ENCODE assay signal across 10 mouse cellular contexts in the genomic region with DNA sequence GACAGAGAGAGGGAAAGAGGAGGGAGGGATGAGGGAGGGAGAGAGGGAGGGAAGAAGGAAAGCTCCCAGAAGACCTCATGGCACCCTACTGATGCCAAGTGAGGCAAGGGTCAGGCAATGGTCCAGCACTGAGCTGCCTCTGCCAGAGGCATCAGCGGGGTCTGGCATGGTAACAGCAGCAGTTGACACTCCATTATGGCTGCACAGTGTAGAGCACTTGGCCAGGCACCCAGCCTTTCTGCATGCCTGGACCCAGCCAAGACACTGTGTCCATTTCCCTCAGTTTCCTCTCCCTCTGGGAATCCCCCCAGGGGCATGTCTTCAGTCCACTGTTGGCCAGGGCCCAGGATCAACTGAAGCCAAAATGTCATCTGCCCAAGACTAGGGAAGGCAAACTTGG. TPM values are rescaled to one million over a fixed set of nuclear protein-coding genes. Genes with fewer than 3 reads are reported as not detected.
DNase-seq lines count a peak whose midpoint lies in the region; ATAC-seq and TF ChIP-seq lines count a peak whose summit lies in the region.
"Had no signal": no experiment of that assay in that cellular context is flagged by ENCODE, and none has a peak within 500 bp of the region (broad histone marks: within the 10 kb centered on the region; RNA-seq: fewer than 3 reads in every experiment).

No protein-coding gene starts in this region.

- TF ChIP-seq CTCF in hindbrain, postnatal 0 days (IDR thresholded peaks at IDR 0.05; ENCODE audit: low read depth) = no peak

- H3K4me3 ChIP-seq in hindbrain, postnatal 0 days (ENCODE audit: low read length) = no peak overlapping the region
- H3K4me3 ChIP-seq in hindbrain, embryonic 13.5 days = no peak overlapping the region
- H3K4me3 ChIP-seq: embryonic facial prominence, embryonic 13.5 days; liver, embryonic 13.5 days had no signal

- H3K36me3 ChIP-seq in hindbrain, postnatal 0 days (ENCODE audit: insufficient read depth, low read length) = peaks cover 5% of the 10 kb centered on the region; the same call in 1 of the 2 replicates
- H3K36me3 ChIP-seq in hindbrain, embryonic 13.5 days = peaks cover 15% of the 10 kb centered on the region
- H3K36me3 ChIP-seq: embryonic facial prominence, embryonic 13.5 days had no signal

- no peaks in the 10 kb centered on the region for H3K9me3 ChIP-seq in hindbrain, postnatal 0 days (ENCODE audit: low read length)
- no peaks in the 10 kb centered on the region for H3K9me3 ChIP-seq in hindbrain, embryonic 13.5 days
- H3K9me3 ChIP-seq: embryonic facial prominence, embryonic 13.5 days; liver, embryonic 13.5 days had no signal

- peak; percentile 86 for DNase-seq in hindbrain, postnatal 0 days (ENCODE audit: low spot score)
- peak; percentile 72 for DNase-seq in cerebellum, adult 8-10 months
- DNase-seq in heart, postnatal 10 days = peak; percentile 89 to 91
- peak; percentile 73 to 86 for DNase-seq in left cerebral cortex, adult 9 months (ENCODE audit: low spot score in 2 of 2)
- peak; percentile 91 for DNase-seq in skeletal muscle tissue, adult 2 months (ENCODE audit: low read depth, low spot score)
- DNase-seq in embryo, embryonic 11 days = no peak
- DNase-seq in yolk sac, embryonic 10.5 days (ENCODE audit: low spot score) = no peak
- DNase-seq: liver, embryonic 13.5 days had no signal

- no peaks in the 10 kb centered on the region for H3K4me1 ChIP-seq in hindbrain, postnatal 0 days (ENCODE audit: insufficient read depth, low read length)
- peaks cover 14% of the 10 kb centered on the region for H3K4me1 ChIP-seq in hindbrain, embryonic 13.5 days (replicated peaks)

- 38% methylated on average over 1 of the region's 1 CpGs for WGBS in hindbrain, postnatal 0 days
- WGBS in hindbrain, embryonic 13.5 days = 80% methylated on average over 1 of the region's 1 CpGs

- intact Hi-C loops in heart, postnatal 10 days (cut with DNase I) = no loop called here

- H3K27me3 ChIP-seq in hindbrain, postnatal 0 days (ENCODE audit: insufficient read depth, low read length) = no peaks in the 10 kb centered on the region
- H3K27me3 ChIP-seq in hindbrain, embryonic 13.5 days = 0 out of 2 replicates have a peak, but pooled peaks cover 11% of the 10 kb centered on the region
- H3K27me3 ChIP-seq: liver, embryonic 13.5 days had no signal

- H3K9ac ChIP-seq in hindbrain, postnatal 0 days (replicated peaks; ENCODE audit: low read length) = no peak overlapping the region
- H3K9ac ChIP-seq in hindbrain, embryonic 13.5 days = no peak overlapping the region
- H3K9ac ChIP-seq: embryonic facial prominence, embryonic 13.5 days; liver, embryonic 13.5 days had no signal

- H3K27ac ChIP-seq in hindbrain, postnatal 0 days = peak overlapping the region; percentile 42; the same call in 1 of the 2 replicates
- no peak overlapping the region for H3K27ac ChIP-seq in hindbrain, embryonic 13.5 days
- H3K27ac ChIP-seq: embryonic facial prominence, embryonic 13.5 days; liver, embryonic 13.5 days had no signal

- no peak overlapping the region for H3K4me2 ChIP-seq in hindbrain, postnatal 0 days (ENCODE audit: low read depth, low read length)
- no peak overlapping the region for H3K4me2 ChIP-seq in hindbrain, embryonic 13.5 days
- H3K4me2 ChIP-seq: embryonic facial prominence, embryonic 13.5 days; liver, embryonic 13.5 days had no signal

- peak; percentile 51 for ATAC-seq in hindbrain, postnatal 0 days
- ATAC-seq in hindbrain, embryonic 13.5 days (ENCODE audit: low FRiP score) = no peak

RNA-seq across cellular contexts. Expression of gene Slc25a42, which starts 4.5 kb away (rescaled TPM):
- total RNA-seq in hindbrain, postnatal 0 days (2014; rRNA removed) = 12.0 and 17.1 TPM in 2 replicates
- polyA plus RNA-seq in hindbrain, postnatal 0 days (2015; fragmentation: Nextera tagmentation; extraction: Ambion mirVana) = 8.2 and 8.3 TPM in 2 replicates
- 5.3 and 5.4 TPM in 2 replicates for polyA plus RNA-seq in hindbrain, embryonic 13.5 days (2015; fragmentation: Nextera tagmentation; extraction: Ambion mirVana)
- total RNA-seq in heart, postnatal 10 days (2021) = 10 to 100 TPM; 43.0 to 48.6 TPM

RNA-seq across cellular contexts. Expression of gene Sugp2, which starts 17.5 kb away (rescaled TPM):
- total RNA-seq in hindbrain, postnatal 0 days (2014; rRNA removed) = 123 and 128 TPM in 2 replicates
- 56.7 and 61.4 TPM in 2 replicates for polyA plus RNA-seq in hindbrain, postnatal 0 days (2015; fragmentation: Nextera tagmentation; extraction: Ambion mirVana)
- 72.1 and 81.8 TPM in 2 replicates for polyA plus RNA-seq in hindbrain, embryonic 13.5 days (2015; fragmentation: Nextera tagmentation; extraction: Ambion mirVana)
- total RNA-seq in heart, postnatal 10 days (2021) = 10 to 100 TPM; 42.9 to 47.8 TPM

RNA-seq across cellular contexts. Expression of gene Armc6, which starts 17.7 kb away (rescaled TPM):
- 108 TPM in 2 replicates for total RNA-seq in hindbrain, postnatal 0 days (2014; rRNA removed)
- polyA plus RNA-seq in hindbrain, postnatal 0 days (2015; fragmentation: Nextera tagmentation; extraction: Ambion mirVana) = 96.4 and 102 TPM in 2 replicates
- 79.1 and 89.7 TPM in 2 replicates for polyA plus RNA-seq in hindbrain, embryonic 13.5 days (2015; fragmentation: Nextera tagmentation; extraction: Ambion mirVana)
- total RNA-seq in heart, postnatal 10 days (2021) = 1 to 10 TPM; 8.9 to 9.2 TPM

RNA-seq across cellular contexts. Expression of gene Tmem161a, which starts 44.4 kb away (rescaled TPM):
- total RNA-seq in hindbrain, postnatal 0 days (2014; rRNA removed) = 53.7 and 72.4 TPM in 2 replicates
- polyA plus RNA-seq in hindbrain, postnatal 0 days (2015; fragmentation: Nextera tagmentation; extraction: Ambion mirVana) = 45.2 and 46.4 TPM in 2 replicates
- polyA plus RNA-seq in hindbrain, embryonic 13.5 days (2015; fragmentation: Nextera tagmentation; extraction: Ambion mirVana) = 44.3 and 52.3 TPM in 2 replicates
- total RNA-seq in heart, postnatal 10 days (2021) = 100 to 1,000 TPM in 1 of 2 experiments, 10 to 100 TPM in 1; 88.3 to 103 TPM

Comparison
In these comparisons a context has a peak if more than half of its experiments do, and no peak if none do; other contexts are left out.
1. DNase-seq: peak in hindbrain, postnatal 0 days (single experiment), cerebellum, adult 8-10 months (single experiment), heart, postnatal 10 days (2 of 2), left cerebral cortex, adult 9 months (2 of 2) and skeletal muscle tissue, adult 2 months (single experiment); none in embryo, embryonic 11 days (single experiment) and yolk sac, embryonic 10.5 days (single experiment).
2. RNA of gene Armc6, which starts 17.7 kb away (total RNA-seq): 108 TPM in hindbrain, postnatal 0 days; 8.9 to 9.2 TPM in heart, postnatal 10 days; every median in the first group is over 10 times any median in the second.